Mouse (Mus musculus) ES-Bruce4 (cell line): ENCODE measurements around the gene Cdkl4. TPM values are rescaled to one million over a fixed set of nuclear protein-coding genes. Genes with fewer than 3 reads are reported as not detected.

ENCODE experiments used
- H3K27ac ChIP-seq: 2 replicates; pipeline ENCODE4 v1.5.1; 2012; ENCODE audit warnings: low read length, inconsistent platforms; ENCODE audit not compliant: insufficient read depth
- H3K27me3 ChIP-seq: 2 replicates; pipeline ENCODE4 v1.6.1; 2012; ENCODE audit warnings: mild to moderate bottlenecking, low read length, inconsistent platforms; ENCODE audit not compliant: control insufficient read depth, poor library complexity, insufficient read depth, severe bottlenecking
- H3K36me3 ChIP-seq: 2 replicates; pipeline ENCODE4 v1.6.1; 2012; ENCODE audit warnings: inconsistent platforms, mild to moderate bottlenecking, low read length, moderate library complexity; ENCODE audit not compliant: control insufficient read depth, poor library complexity, insufficient read depth, severe bottlenecking
- H3K4me1 ChIP-seq: one replicate; pipeline ENCODE4 v1.8.1; 2011; ENCODE audit warnings: low read length; ENCODE audit not compliant: control insufficient read depth, insufficient read depth
- H3K4me3 ChIP-seq: 2 replicates; pipeline ENCODE4 v1.5.1; 2011; ENCODE audit warnings: low read depth, mild to moderate bottlenecking, low read length
- H3K9ac ChIP-seq: 2 replicates; pipeline ENCODE4 v1.6.1; 2012; ENCODE audit warnings: low read depth, mild to moderate bottlenecking, inconsistent platforms; ENCODE audit not compliant: poor library complexity, severe bottlenecking
- H3K9me3 ChIP-seq: replicated peaks from 2 replicates; pipeline ENCODE4 v1.6.1; 2012; ENCODE audit warnings: mild to moderate bottlenecking, low read length, inconsistent platforms; ENCODE audit not compliant: control insufficient read depth, poor library complexity, insufficient read depth, severe bottlenecking
- CTCF ChIP-seq: IDR thresholded peaks from one replicate; pipeline ENCODE4 v1.8.1; 2011; ENCODE audit warnings: low read depth, low read length
- EP300 ChIP-seq: IDR thresholded peaks from 2 replicates; pipeline ENCODE4 v1.6.1; 2011; ENCODE audit warnings: low read depth, low read length; ENCODE audit not compliant: insufficient read depth
- POLR2A ChIP-seq: IDR thresholded peaks from one replicate; pipeline ENCODE4 v1.8.1; 2011; ENCODE audit warnings: low read length; ENCODE audit not compliant: insufficient read depth
- polyA plus RNA-seq: library from polyadenylated mRNA; stranded (reverse); fragments of >200 nt; gene quantifications from 2 replicates; pipeline ENCODE4 v1.2.4, GENCODE M21; 2011; ENCODE audit warnings: low read depth; ENCODE audit not compliant: missing spikeins, insufficient read depth, insufficient read length

Gene Cdkl4
- polyA plus RNA-seq, 1 experiment: 0.78 TPM

DNA sequence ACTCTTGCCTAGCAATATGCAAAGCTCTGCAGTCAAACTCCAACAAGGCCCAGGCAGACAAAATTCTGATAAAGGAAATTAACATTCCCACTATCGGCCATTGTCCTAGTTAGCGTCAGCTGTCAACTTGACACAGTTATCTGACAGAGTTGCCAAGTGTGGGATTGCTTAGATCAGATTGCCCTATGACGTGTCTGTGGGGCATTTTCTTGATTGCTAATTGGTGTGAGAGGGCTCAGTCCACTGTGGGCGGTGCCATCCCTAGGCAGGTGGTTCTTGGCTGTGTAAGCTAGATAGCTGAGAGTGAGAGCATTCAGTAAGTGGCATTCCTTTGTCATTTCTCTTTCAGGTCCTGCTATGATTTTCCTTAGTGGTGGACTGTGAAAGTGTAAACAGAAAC, 72.3 kb downstream of the Cdkl4 start:
- no peaks in the 10 kb centered on the region for H3K27me3 ChIP-seq
- no peak overlapping the region for H3K9ac ChIP-seq
- TF ChIP-seq POLR2A (no peak), CTCF (no peak), EP300 (no peak)
- no peak overlapping the region for H3K4me3 ChIP-seq
- no peak overlapping the region for H3K27ac ChIP-seq
- H3K4me1 ChIP-seq: no peaks in the 10 kb centered on the region
- no peaks in the 10 kb centered on the region for H3K36me3 ChIP-seq
- no peaks in the 10 kb centered on the region for H3K9me3 ChIP-seq

DNA sequence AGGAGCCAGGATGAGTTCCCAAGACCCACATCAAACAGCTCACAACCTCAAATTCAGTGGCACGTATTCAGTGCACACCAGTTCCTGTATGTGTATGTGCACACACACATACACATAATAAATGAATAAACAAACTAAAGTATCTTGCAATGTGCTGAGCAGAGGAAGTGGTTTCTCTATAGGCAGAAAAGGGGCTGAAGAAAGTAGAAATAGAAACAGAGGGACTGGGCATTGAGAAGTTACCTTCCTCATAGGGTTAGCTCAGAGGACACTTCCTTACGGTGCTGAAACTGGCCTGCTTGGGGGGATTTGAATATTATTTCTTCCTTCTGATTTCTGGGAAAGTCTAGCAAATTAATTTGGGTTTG, 75.8 kb downstream of the Cdkl4 start:
- no peaks in the 10 kb centered on the region for H3K9me3 ChIP-seq
- TF ChIP-seq CTCF (no peak), EP300 (no peak), POLR2A (no peak)

GRCm38 (mm10) chr17:80501037-80501804, 76.4 kb downstream of the Cdkl4 start:
- peaks cover 2% of the 10 kb centered on the region for H3K4me1 ChIP-seq
- 0 out of 2 replicates have a peak overlapping the region, but pooled peaks have one; percentile 31 for H3K9ac ChIP-seq
- H3K27ac ChIP-seq: peak overlapping the region; percentile 92
- no peaks in the 10 kb centered on the region for H3K36me3 ChIP-seq
- H3K9me3 ChIP-seq: no peaks in the 10 kb centered on the region
- no peaks in the 10 kb centered on the region for H3K27me3 ChIP-seq
- TF ChIP-seq POLR2A (no peak), EP300 (no peak), CTCF (no peak)
- H3K4me3 ChIP-seq: no peak overlapping the region

More for the DNA sequence above, 75.8 kb downstream of the Cdkl4 start:
- Histone ChIP-seq H3K4me3 (no peak overlapping the region), H3K27me3 (no peaks in the 10 kb centered on the region), H3K27ac (peak overlapping the region; percentile 92; the same call in 1 of the 2 replicates), H3K36me3 (no peaks in the 10 kb centered on the region), H3K4me1 (peaks cover 2% of the 10 kb centered on the region), H3K9ac (no peak overlapping the region)

- H3K9ac ChIP-seq: peak overlapping the region; percentile 31; the same call in 1 of the 2 replicates
- H3K36me3 ChIP-seq: no peaks in the 10 kb centered on the region
- no peaks in the 10 kb centered on the region for H3K27me3 ChIP-seq
- no peaks in the 10 kb centered on the region for H3K9me3 ChIP-seq
- H3K4me1 ChIP-seq: peaks cover 2% of the 10 kb centered on the region
- H3K27ac ChIP-seq: peak overlapping the region; percentile 89
- 0 out of 2 replicates have a peak overlapping the region, but pooled peaks have one; percentile 5 for H3K4me3 ChIP-seq
- TF ChIP-seq POLR2A (no peak), EP300 (peak; percentile 66; the same call in 1 of the 2 replicates), CTCF (no peak)
Observed at GRCm38 (mm10) chr17:80500025-80500424, 77.6 kb downstream of the Cdkl4 start.

DNA sequence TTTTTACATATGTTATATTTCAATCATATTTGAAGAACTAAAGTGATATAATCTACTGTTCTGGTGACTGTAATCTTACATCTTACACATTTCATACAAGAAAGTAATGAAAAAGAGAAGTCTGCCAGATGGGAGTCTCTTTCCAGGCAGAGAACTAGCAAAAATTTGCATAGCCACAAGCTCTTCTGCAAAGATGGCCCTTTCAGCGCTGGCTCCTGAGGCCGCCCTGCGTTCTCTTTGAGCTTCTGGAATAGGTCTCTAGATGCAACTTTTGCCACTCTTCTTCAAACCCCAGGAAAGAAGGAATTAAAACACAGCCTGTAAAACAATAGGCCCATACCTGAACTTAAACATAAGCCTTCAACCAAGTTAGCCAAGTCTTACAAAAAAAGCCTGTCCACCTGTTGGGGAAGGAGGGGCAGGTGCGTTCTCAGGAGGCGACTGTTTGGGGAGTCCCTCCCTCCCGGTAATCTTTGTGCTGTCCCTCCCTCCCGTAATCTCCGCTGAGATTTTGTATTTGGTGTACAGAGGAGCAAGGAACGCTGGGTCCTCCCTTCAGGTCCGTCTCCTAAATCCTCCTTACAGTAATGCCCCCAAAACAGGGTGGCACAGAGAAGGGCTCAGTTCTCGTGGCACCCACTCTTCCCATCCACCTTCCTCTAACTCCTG, 78.9 kb downstream of the Cdkl4 start:
- H3K4me1 ChIP-seq: peaks cover 2% of the 10 kb centered on the region
- no peak for TF ChIP-seq CTCF
- no peak for TF ChIP-seq POLR2A
- TF ChIP-seq EP300: no peak
- H3K9ac ChIP-seq: peak overlapping the region; percentile 31
- no peaks in the 10 kb centered on the region for H3K9me3 ChIP-seq
- peak overlapping the region; percentile 77 for H3K4me3 ChIP-seq
- H3K27ac ChIP-seq: peak overlapping the region; percentile 89
- H3K36me3 ChIP-seq: no peaks in the 10 kb centered on the region
- no peaks in the 10 kb centered on the region for H3K27me3 ChIP-seq

DNA sequence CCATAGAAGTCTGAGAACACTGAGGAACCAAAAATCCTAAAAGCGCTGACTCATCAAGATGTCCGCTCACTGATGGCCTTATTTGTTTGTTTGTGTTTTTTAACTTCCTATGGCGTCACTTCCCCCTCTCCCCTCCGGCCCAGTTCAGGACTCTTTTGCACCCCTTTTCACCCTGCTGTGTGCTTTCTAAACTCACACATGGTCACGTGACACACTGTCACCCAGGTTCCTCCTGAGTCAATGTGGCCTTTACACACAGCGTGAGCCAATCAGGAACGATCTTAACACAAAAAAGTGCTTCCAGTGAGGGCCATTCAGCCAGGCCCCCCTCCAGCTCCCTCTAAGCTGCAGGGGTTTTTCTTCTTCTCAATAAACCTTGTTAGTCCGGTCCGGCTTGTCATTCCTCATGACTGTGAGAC, 80.4 kb downstream of the Cdkl4 start:
- H3K4me1 ChIP-seq: peaks cover 2% of the 10 kb centered on the region
- H3K27me3 ChIP-seq: no peaks in the 10 kb centered on the region
- H3K4me3 ChIP-seq: peak overlapping the region; percentile 51
- H3K9me3 ChIP-seq: no peaks in the 10 kb centered on the region
- H3K27ac ChIP-seq: peak overlapping the region; percentile 98
- TF ChIP-seq POLR2A (peak; percentile 37), EP300 (peak; percentile 83), CTCF (no peak)
- H3K9ac ChIP-seq: peak overlapping the region; percentile 59
- H3K36me3 ChIP-seq: no peaks in the 10 kb centered on the region
